Mouse (Mus musculus): ENCODE results near the gene Taf4.

DNA sequence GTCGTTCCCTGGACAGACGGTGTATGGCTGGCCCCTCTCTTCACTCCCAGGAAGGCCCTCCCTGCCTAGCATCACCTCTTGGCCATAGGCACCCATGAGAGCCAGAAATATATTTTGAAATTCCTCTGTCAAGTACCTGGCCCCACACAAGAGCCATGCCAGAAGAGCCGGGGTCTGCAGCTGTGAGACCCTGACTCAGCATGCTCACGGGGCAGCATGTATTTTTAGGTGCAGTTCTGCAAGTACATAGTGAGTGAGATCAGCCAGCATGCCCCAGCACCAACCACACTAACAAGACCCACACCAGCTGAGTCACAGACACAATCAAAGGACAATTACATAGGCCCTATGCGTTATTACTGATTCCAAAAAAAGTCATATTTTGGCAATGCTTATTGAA, 8.8 kb downstream of the Taf4 start:
- TF ChIP-seq CTCF (IDR thresholded peaks at IDR 0.05; ENCODE audit: control insufficient read depth, insufficient read depth, insufficient read length) (no peak), USF1 (IDR thresholded peaks at IDR 0.05; ENCODE audit: low read depth) (no peak), FOSL1 (IDR thresholded peaks at IDR 0.05; ENCODE audit: insufficient read depth, low read length, poor library complexity, severe bottlenecking) (no peak), MYOG (IDR thresholded peaks at IDR 0.05; ENCODE audit: control insufficient read depth, extremely low read depth, insufficient read length) (no peak)
